32 mouse cellular contexts compared by ENCODE assay signal in the genomic region with DNA sequence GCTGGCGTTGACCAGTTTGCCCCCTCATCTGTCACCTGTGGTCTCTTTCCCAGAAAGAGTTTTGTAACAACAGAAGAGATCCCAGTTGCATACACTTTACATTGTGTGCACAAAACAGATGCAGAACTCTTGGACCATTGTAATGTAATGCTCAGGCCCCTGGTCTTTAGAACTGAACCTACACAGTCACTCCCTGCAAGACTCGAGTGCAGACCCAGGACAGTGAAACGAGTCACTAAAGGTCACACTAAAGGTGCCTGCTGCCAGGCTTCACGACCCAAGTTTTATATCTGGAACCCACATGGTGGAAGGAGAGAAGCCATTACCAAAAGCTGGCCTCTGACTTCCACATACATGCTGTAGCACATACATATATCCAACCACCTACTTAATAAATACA. TPM values are rescaled to one million over a fixed set of nuclear protein-coding genes. Genes with fewer than 3 reads are reported as not detected.
DNase-seq lines count a peak whose midpoint lies in the region; ATAC-seq and TF ChIP-seq lines count a peak whose summit lies in the region.
"Had no signal": no experiment of that assay in that cellular context is flagged by ENCODE, and none has a peak within 500 bp of the region (broad histone marks: within the 10 kb centered on the region; RNA-seq: fewer than 3 reads in every experiment).

No protein-coding gene starts in this region.

- in situ Hi-C loops in ES-E14 (cut with MboI; ENCODE audit: low sequenced_read_pairs in 2 of 2, unreplicated experiment in 2 of 2) = no loop called here

- H3K4me2 ChIP-seq in forebrain, embryonic 13.5 days = no peak overlapping the region
- H3K4me2 ChIP-seq: embryonic facial prominence, embryonic 13.5 days; embryonic facial prominence, embryonic 15.5 days had no signal

- 73% methylated on average over 4 of the region's 4 CpGs for WGBS in forebrain, embryonic 10.5 days
- 73% methylated on average over 4 of the region's 4 CpGs for WGBS in forebrain, embryonic 13.5 days

- H3K9me3 ChIP-seq in forebrain, embryonic 10.5 days = no peaks in the 10 kb centered on the region; the same call in 1 of the 2 replicates
- H3K9me3 ChIP-seq in forebrain, embryonic 13.5 days (replicated peaks) = no peaks in the 10 kb centered on the region
- H3K9me3 ChIP-seq in ES-Bruce4 (replicated peaks; ENCODE audit: control insufficient read depth, insufficient read depth, low read length, poor library complexity, severe bottlenecking) (peaks cover under 1% of the 10 kb centered on the region; the same call in 1 of the 2 replicates), ES-E14 (ENCODE audit: control insufficient read depth, insufficient read depth, low read depth, low read length) (no peaks in the 10 kb centered on the region)
- H3K9me3 ChIP-seq: embryonic facial prominence, embryonic 13.5 days; embryonic facial prominence, embryonic 15.5 days had no signal

- no peak overlapping the region for H3K4me3 ChIP-seq in forebrain, embryonic 10.5 days
- H3K4me3 ChIP-seq in forebrain, embryonic 13.5 days = no peak overlapping the region
- H3K4me3 ChIP-seq in ES-Bruce4 (ENCODE audit: low read depth, low read length) (no peak overlapping the region), ES-E14 (ENCODE audit: insufficient read depth in 1 of 2, low read depth in 1 of 2, low read length in 2 of 2, poor library complexity in 1 of 2, severe bottlenecking in 1 of 2) (peak overlapping the region in 1 of 2 experiments; percentile 3; a peak in 1 of 4 replicates)
- H3K4me3 ChIP-seq: embryonic facial prominence, embryonic 13.5 days; embryonic facial prominence, embryonic 15.5 days; erythroblast, embryonic 14.5 days had no signal

- DNase-seq in forebrain, embryonic 10.5 days (ENCODE audit: extremely low spot score, low spot score) = no peak
- DNase-seq in ES-E14 (ENCODE audit: low read depth, low spot score) (peak; percentile 49), ZHBTc4 (ENCODE audit: low read depth, low spot score) (peak; percentile 91)
- no peak for DNase-seq in gastrocnemius, postnatal 25 days
- DNase-seq in lung, postnatal 25 days (ENCODE audit: low spot score) = no peak
- DNase-seq: adrenal gland, adult 2 months; adrenal gland, postnatal 10 days; adrenal gland, postnatal 25 days; B cell, adult 2 months; cerebellum, adult 11 months; cerebellum, adult 18-20 months; cerebellum, adult 8-10 months; cerebellum, adult 9-11 months; cerebellum, postnatal 14 days; cerebellum, postnatal 36 days; embryo, embryonic 11 days had no signal

- H3K4me1 ChIP-seq in forebrain, embryonic 10.5 days = peaks cover 39% of the 10 kb centered on the region
- peaks cover 30% of the 10 kb centered on the region for H3K4me1 ChIP-seq in forebrain, embryonic 13.5 days
- peaks cover 9% of the 10 kb centered on the region for H3K4me1 ChIP-seq in ES-Bruce4 (ENCODE audit: control insufficient read depth, insufficient read depth, low read length)
- peaks cover 12 to 20% of the 10 kb centered on the region in 2 experiments; a peak in 3 of 4 replicates for H3K4me1 ChIP-seq in ES-E14 (ENCODE audit: control insufficient read depth in 2 of 2, insufficient read depth in 2 of 2, low read length in 2 of 2, poor library complexity in 1 of 2)
- H3K4me1 ChIP-seq: embryonic facial prominence, embryonic 13.5 days; embryonic facial prominence, embryonic 15.5 days had no signal

- peak; percentile 68; the same call in 1 of the 2 replicates for TF ChIP-seq EP300 in ES-Bruce4 (IDR thresholded peaks at IDR 0.05; ENCODE audit: insufficient read depth, low read depth, low read length)

- H3K36me3 ChIP-seq in forebrain, embryonic 10.5 days (replicated peaks) = no peaks in the 10 kb centered on the region
- no peaks in the 10 kb centered on the region for H3K36me3 ChIP-seq in forebrain, embryonic 13.5 days (ENCODE audit: poor library complexity, severe bottlenecking)
- H3K36me3 ChIP-seq in ES-Bruce4 (ENCODE audit: control insufficient read depth, insufficient read depth, low read length, poor library complexity, severe bottlenecking) (no peaks in the 10 kb centered on the region), ES-E14 (ENCODE audit: control insufficient read depth, insufficient read depth, low read length, poor library complexity, severe bottlenecking) (no peaks in the 10 kb centered on the region)
- H3K36me3 ChIP-seq: embryonic facial prominence, embryonic 13.5 days; embryonic facial prominence, embryonic 15.5 days had no signal

- peaks cover 73% of the 10 kb centered on the region for H3K27me3 ChIP-seq in forebrain, embryonic 10.5 days (ENCODE audit: poor library complexity, severe bottlenecking)
- no peaks in the 10 kb centered on the region for H3K27me3 ChIP-seq in forebrain, embryonic 13.5 days
- no peaks in the 10 kb centered on the region for H3K27me3 ChIP-seq in ES-Bruce4 (ENCODE audit: control insufficient read depth, insufficient read depth, low read length, poor library complexity, severe bottlenecking)

- 0 out of 2 replicates have a peak overlapping the region, but pooled peaks have one; percentile 35 for H3K27ac ChIP-seq in forebrain, embryonic 10.5 days
- H3K27ac ChIP-seq in forebrain, embryonic 13.5 days = no peak overlapping the region
- H3K27ac ChIP-seq in ES-Bruce4 (ENCODE audit: insufficient read depth, low read length) (peak overlapping the region; percentile 98), ES-E14 (ENCODE audit: insufficient read depth, low read depth, low read length, poor library complexity, severe bottlenecking) (no peak overlapping the region)
- H3K27ac ChIP-seq: embryonic facial prominence, embryonic 13.5 days; embryonic facial prominence, embryonic 15.5 days had no signal

- H3K9ac ChIP-seq in forebrain, embryonic 13.5 days = no peak overlapping the region
- H3K9ac ChIP-seq in ES-Bruce4 (ENCODE audit: low read depth, poor library complexity, severe bottlenecking) = no peak overlapping the region
- H3K9ac ChIP-seq in ES-E14 (ENCODE audit: insufficient read depth, low read depth, low read length, poor library complexity, severe bottlenecking) = no peak overlapping the region
- H3K9ac ChIP-seq: embryonic facial prominence, embryonic 13.5 days; embryonic facial prominence, embryonic 15.5 days had no signal

- no peak for TF ChIP-seq CTCF in ES-Bruce4 (IDR thresholded peaks at IDR 0.05; ENCODE audit: low read depth, low read length)

- no peak for TF ChIP-seq POLR2A in ES-Bruce4 (IDR thresholded peaks at IDR 0.05; ENCODE audit: insufficient read depth, low read length)

- no peak for ATAC-seq in forebrain, embryonic 13.5 days
- ATAC-seq: CD4-positive, CD25-positive, alpha-beta regulatory T cell, adult 4 months; forebrain, embryonic 14.5 days; forebrain, embryonic 16.5 days had no signal

TF ChIP-seq in ES-E14, 5 proteins besides CTCF, POLR2A, EP300 and RAD21:
- TF ChIP-seq ZNF384 (IDR thresholded peaks at IDR 0.05; ENCODE audit: low read depth, low read length) (peak; percentile 65), MAFK (IDR thresholded peaks at IDR 0.05; ENCODE audit: insufficient read depth, low read depth, low read length) (no peak)

RNA-seq across cellular contexts. Expression of gene Spaca7, which starts 27.2 kb away (rescaled TPM):
- polyA plus RNA-seq in forebrain, embryonic 10.5 days (2016; fragmentation: Nextera tagmentation; extraction: Ambion mirVana) = not detected in 2 replicates
- polyA plus RNA-seq in forebrain, embryonic 13.5 days (2015; fragmentation: Nextera tagmentation; extraction: Ambion mirVana) = not detected in 2 replicates
- not detected in 2 replicates for polyA plus RNA-seq in ES-Bruce4 (2011; ENCODE audit: insufficient read depth, insufficient read length, low read depth, missing spikeins)
- total RNA-seq in ES-E14 (2012; rRNA removed) = not detected in 2 replicates
- total RNA-seq in gastrocnemius, postnatal 25 days (2021) = not detected
- total RNA-seq: adrenal gland, adult 2 months; adrenal gland, postnatal 10 days; adrenal gland, postnatal 25 days; adrenal gland, postnatal 4 days; CH12.LX; common myeloid progenitor, adult 5-6 weeks; MEL had no signal
- polyA plus RNA-seq: adrenal gland, adult 2 months; brain, embryonic 14.5 days; CD4-positive, CD25-positive, alpha-beta regulatory T cell, adult 4 months; embryonic facial prominence, embryonic 11.5 days; embryonic facial prominence, embryonic 13.5 days; embryonic facial prominence, embryonic 15.5 days; erythroblast, embryonic 14.5 days; forebrain, embryonic 11.5 days; forebrain, embryonic 14.5 days; forebrain, embryonic 16.5 days; frontal cortex, adult 2 months had no signal

Comparison
In these comparisons a context has a peak if more than half of its experiments do, and no peak if none do; other contexts are left out.
1. H3K27ac ChIP-seq: peak in forebrain, embryonic 10.5 days (single experiment) and ES-Bruce4 (single experiment); none in forebrain, embryonic 13.5 days (single experiment) and ES-E14 (single experiment).
2. DNase-seq: peak in ES-E14 (single experiment) and ZHBTc4 (single experiment); none in forebrain, embryonic 10.5 days (single experiment), gastrocnemius, postnatal 25 days (single experiment) and lung, postnatal 25 days (single experiment).